Mouse (Mus musculus): ENCODE measurements around the gene Pik3cg.

Pik3cg gene

GRCm38 (mm10) chr12:32143782-32144181 lies 64.7 kb downstream of the Pik3cg start:
- no peak for DNase-seq (ENCODE audit: low spot score in 2 of 2)

DNA sequence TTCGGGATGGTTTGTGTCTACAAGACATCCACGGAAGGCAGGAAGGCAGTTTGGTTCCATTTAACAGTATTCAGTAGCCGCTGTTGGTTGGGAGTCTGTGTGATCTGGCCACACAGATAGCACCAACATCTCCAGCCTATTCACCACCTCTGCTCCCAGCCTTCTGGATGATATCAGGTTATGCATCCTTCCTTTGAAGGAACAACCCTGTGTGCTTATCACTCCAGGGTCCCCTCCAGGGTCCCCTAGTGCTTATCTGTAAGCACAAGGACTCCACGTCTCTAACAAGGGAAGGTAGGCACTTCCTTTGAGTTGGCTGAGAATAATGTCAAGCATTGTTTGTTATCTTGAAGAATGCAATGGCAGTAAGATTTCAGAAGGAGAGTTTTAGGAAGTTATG lies 65.3 kb downstream of the Pik3cg start:
- DNase-seq (ENCODE audit: low spot score in 2 of 2): no peak

- no peak for DNase-seq (ENCODE audit: low spot score in 2 of 2)
Observed at GRCm38 (mm10) chr12:32141766-32142165, 66.7 kb downstream of the Pik3cg start.

GRCm38 (mm10) chr12:32138831-32139230 lies 69.6 kb downstream of the Pik3cg start:
- DNase-seq (ENCODE audit: low spot score in 2 of 2): no peak

GRCm38 (mm10) chr12:32138362-32138761 lies 70.1 kb downstream of the Pik3cg start:
- no peak for DNase-seq (ENCODE audit: low spot score in 2 of 2)

GRCm38 (mm10) chr12:32137542-32137941 lies 70.9 kb downstream of the Pik3cg start:
- no peak for DNase-seq (ENCODE audit: low spot score in 2 of 2)

DNA sequence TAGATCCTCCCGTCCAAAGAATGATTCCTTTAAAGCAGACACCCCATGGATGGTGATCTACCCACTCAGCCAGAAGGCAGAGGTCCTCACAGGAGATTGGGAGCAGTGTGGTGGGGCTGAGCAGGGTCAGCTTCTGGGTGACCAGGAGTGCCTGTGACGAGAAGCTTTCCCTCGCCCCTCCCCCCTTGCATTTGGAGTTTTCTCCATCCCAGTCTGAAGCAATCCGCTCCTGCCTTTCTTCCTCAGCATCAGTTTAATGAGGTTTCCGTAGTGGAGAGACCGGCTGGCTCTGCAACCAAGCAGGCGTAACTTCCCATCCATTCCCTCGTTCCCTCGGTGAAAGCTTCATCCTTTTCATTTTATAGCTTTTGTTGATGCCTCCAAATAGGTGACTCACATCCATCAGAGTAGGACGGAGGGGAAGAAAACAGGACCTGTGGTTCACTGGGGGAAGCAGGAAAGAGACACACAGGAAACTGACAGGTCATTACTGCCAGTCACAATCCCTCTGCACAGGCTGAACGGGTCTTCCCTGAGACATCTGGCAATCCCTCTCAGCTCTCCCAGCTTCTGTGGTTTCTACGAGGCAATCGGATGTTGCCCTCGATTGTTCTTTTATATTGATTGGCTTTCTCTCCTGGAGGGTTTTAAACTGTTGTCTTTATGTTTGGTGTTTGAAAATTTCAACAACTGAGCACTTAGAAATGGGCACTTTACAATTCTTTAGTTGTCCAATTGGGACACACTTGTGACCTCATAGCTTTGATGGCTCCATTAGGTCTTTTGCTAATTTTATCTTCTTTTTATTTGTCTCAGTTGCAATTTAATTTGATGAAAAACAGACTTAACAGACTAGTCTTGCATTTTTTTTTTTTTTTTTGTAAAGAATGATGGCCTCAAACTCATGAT lies 80.6 kb downstream of the Pik3cg start:
- DNase-seq (ENCODE audit: low spot score in 2 of 2): no peak

- DNase-seq (ENCODE audit: low spot score in 2 of 2): no peak
Observed at GRCm38 (mm10) chr12:32127158-32127557, 81.3 kb downstream of the Pik3cg start.

GRCm38 (mm10) chr12:32124456-32124855 lies 84.0 kb downstream of the Pik3cg start:
- no peak for DNase-seq (ENCODE audit: low spot score in 2 of 2)

DNA sequence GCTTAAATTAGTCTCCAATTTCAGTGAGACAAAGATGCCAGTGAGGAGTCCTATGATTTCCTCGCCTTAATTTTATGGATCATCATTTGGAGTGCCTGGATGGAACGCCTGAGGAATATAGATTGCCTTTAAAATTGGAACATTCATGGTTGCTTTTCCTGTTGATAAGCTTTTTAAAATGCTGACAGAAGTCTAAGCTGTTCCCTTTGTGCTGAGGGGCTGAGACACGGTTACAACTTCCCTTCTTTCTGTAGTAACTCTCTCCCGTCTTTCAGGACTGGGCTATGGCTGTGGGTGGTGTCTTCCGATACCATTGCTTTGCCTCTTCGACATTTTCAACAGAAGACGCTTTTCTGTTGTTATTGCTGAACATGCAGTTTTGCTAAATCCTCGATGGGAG lies 84.4 kb downstream of the Pik3cg start:
- no peak for DNase-seq (ENCODE audit: low spot score in 2 of 2)

GRCm38 (mm10) chr12:32123559-32123958 lies 84.9 kb downstream of the Pik3cg start:
- DNase-seq (ENCODE audit: low spot score in 2 of 2): no peak
